Mouse (Mus musculus): ENCODE measurements around the gene Hs6st1. TPM values are rescaled to one million over a fixed set of nuclear protein-coding genes. Genes with fewer than 3 reads are reported as not detected.

Hs6st1 gene
- polyA plus RNA-seq, 2 experiments: 6.8 to 31.0 TPM

- no peaks in the 10 kb centered on the region for H3K9me3 ChIP-seq (ENCODE audit: control insufficient read depth, low read length)
- no peaks in the 10 kb centered on the region for H3K36me3 ChIP-seq (replicated peaks; ENCODE audit: control insufficient read depth, insufficient read depth, low read depth)
- no peaks in the 10 kb centered on the region for H3K27me3 ChIP-seq (ENCODE audit: control insufficient read depth, insufficient read depth, low read length)
- ATAC-seq (ENCODE audit: insufficient read depth) (no peak), DNase-seq (ENCODE audit: low read depth in 3 of 3, low spot score in 3 of 3) (no peak)
- H3K4me2 ChIP-seq (ENCODE audit: low read depth): no peak overlapping the region
- TF ChIP-seq CTCF (IDR thresholded peaks at IDR 0.05; ENCODE audit: low read depth) (no peak), EP300 (IDR thresholded peaks at IDR 0.05; ENCODE audit: low read depth) (no peak)
- H3K4me1 ChIP-seq (replicated peaks; ENCODE audit: control insufficient read depth in 2 of 2, insufficient read depth in 2 of 2, low read length in 1 of 2): peaks cover 17 to 31% of the 10 kb centered on the region in 2 experiments
- no peak overlapping the region for H3K27ac ChIP-seq
- WGBS (ENCODE audit: insufficient replicate concordance): 53% methylated on average over 13 of the region's 13 CpGs
- H3K9ac ChIP-seq (replicated peaks): no peak overlapping the region
- no peak overlapping the region for H3K4me3 ChIP-seq (ENCODE audit: insufficient read depth in 1 of 2, low read depth in 2 of 2, low read length in 2 of 2)
These were observed 7.9 kb upstream of the Hs6st1 start for GRCm38 (mm10) chr1:36059959-36060953.

GRCm38 (mm10) chr1:36061211-36061915, 6.8 kb upstream of the Hs6st1 start:
- ATAC-seq (ENCODE audit: insufficient read depth): no peak
- no peak overlapping the region for H3K9ac ChIP-seq (replicated peaks)
- DNase-seq (ENCODE audit: low read depth in 3 of 3, low spot score in 3 of 3): no peak
- no peaks in the 10 kb centered on the region for H3K36me3 ChIP-seq (replicated peaks; ENCODE audit: control insufficient read depth, insufficient read depth, low read depth)
- no peaks in the 10 kb centered on the region for H3K9me3 ChIP-seq (ENCODE audit: control insufficient read depth, low read length)
- peaks cover 24 to 42% of the 10 kb centered on the region in 2 experiments for H3K4me1 ChIP-seq (replicated peaks; ENCODE audit: control insufficient read depth in 2 of 2, insufficient read depth in 2 of 2, low read length in 1 of 2)
- 70% methylated on average over 11 of the region's 11 CpGs for WGBS (ENCODE audit: insufficient replicate concordance)
- no peak for TF ChIP-seq EP300 (IDR thresholded peaks at IDR 0.05; ENCODE audit: low read depth)
- no peak for TF ChIP-seq CTCF (IDR thresholded peaks at IDR 0.05; ENCODE audit: low read depth)
- no peaks in the 10 kb centered on the region for H3K27me3 ChIP-seq (ENCODE audit: control insufficient read depth, insufficient read depth, low read length)
- H3K4me2 ChIP-seq (ENCODE audit: low read depth): no peak overlapping the region
- H3K27ac ChIP-seq: no peak overlapping the region
- H3K4me3 ChIP-seq (ENCODE audit: insufficient read depth in 1 of 2, low read depth in 2 of 2, low read length in 2 of 2): no peak overlapping the region

DNA sequence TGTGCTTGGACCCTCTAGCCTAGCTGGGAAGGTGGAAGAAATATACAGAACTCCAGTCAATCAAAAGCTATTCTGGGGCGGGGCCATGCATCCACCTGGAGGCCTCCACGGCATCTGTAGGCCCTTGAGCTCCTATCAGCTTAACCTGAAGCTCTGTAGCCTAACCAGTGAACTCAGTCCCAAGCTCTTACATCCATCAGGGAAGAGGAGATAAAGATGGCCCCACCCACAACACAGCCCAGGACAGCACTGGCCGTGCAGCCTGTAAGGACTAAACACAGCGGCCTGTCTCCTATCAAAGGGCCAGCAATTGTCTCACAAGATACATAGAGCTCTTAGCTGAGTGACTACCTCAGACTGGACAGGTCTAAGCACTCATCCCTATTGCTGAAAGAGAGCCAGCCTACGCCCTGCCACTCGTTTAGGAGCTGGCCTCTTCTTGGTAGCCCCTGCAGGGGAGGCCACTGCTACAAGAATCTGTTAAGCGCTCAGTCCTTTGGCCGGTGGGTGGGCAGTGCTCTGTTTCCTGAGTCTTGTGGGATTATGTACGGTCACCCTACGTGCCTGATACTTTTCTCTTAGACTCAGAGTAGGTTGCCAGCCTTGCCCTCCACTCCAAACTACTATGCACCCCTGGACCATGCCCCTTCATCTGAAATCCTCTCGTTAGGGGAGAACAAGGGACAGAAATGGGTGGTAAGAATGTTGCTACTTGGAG, 6.0 kb upstream of the Hs6st1 start:
- ATAC-seq (ENCODE audit: insufficient read depth) (peak; percentile 82), DNase-seq (ENCODE audit: low read depth in 3 of 3, low spot score in 3 of 3) (peak in 1 of 3 experiments; percentile 71)
- H3K27ac ChIP-seq: no peak overlapping the region
- TF ChIP-seq CTCF (IDR thresholded peaks at IDR 0.05; ENCODE audit: low read depth) (no peak), EP300 (IDR thresholded peaks at IDR 0.05; ENCODE audit: low read depth) (peak; percentile 58)
- H3K27me3 ChIP-seq (ENCODE audit: control insufficient read depth, insufficient read depth, low read length): no peaks in the 10 kb centered on the region
- H3K4me3 ChIP-seq (ENCODE audit: insufficient read depth in 1 of 2, low read depth in 2 of 2, low read length in 2 of 2): no peak overlapping the region
- H3K4me1 ChIP-seq (replicated peaks; ENCODE audit: control insufficient read depth in 2 of 2, insufficient read depth in 2 of 2, low read length in 1 of 2): peaks cover 26 to 48% of the 10 kb centered on the region in 2 experiments
- H3K9ac ChIP-seq (replicated peaks): no peak overlapping the region
- H3K9me3 ChIP-seq (ENCODE audit: control insufficient read depth, low read length): no peaks in the 10 kb centered on the region
- no peaks in the 10 kb centered on the region for H3K36me3 ChIP-seq (replicated peaks; ENCODE audit: control insufficient read depth, insufficient read depth, low read depth)
- H3K4me2 ChIP-seq (ENCODE audit: low read depth): peak overlapping the region; percentile 14
- 57% methylated on average over 11 of the region's 11 CpGs for WGBS (ENCODE audit: insufficient replicate concordance)

DNA sequence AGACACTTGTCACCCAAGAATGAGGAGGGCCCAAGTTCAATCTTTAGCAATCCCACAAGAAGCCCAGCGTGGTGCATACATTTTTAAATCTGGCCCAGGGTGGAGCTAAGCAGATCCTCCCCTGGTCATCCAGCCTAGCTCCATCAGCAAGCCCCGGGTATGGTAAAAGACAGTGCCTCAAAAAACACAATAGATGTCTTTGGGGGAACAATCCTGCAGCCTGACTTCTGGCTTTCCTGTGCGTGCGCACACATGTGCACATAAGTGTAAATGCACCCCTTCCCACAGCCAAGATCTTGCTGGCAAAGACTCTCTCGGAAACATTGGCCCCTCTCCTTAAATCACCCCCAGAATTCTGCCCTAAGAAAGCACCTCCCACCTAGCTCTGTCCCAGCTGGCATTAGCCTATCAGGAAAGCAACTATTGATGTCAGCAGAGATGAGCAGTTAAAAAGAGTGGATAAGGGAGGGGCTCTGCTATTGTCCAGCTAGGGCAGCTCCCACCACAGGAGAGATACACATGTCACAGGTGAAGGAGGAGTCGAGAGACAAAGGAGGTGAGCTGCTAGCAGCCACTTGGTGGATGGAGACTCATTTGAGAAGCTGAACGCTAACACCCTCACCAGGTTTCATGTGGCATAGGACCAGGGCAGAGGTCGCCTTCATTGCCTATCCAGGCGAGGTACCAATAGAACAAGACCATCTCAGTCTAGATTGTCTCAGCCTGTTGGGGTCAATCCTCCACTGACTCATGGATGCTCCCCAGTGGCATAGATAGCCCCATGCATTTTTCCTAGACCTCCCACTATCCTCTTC, 5.2 kb upstream of the Hs6st1 start:
- ATAC-seq (ENCODE audit: insufficient read depth) (no peak), DNase-seq (ENCODE audit: low read depth in 3 of 3, low spot score in 3 of 3) (no peak)
- Histone ChIP-seq H3K4me2 (ENCODE audit: low read depth) (no peak overlapping the region), H3K9me3 (ENCODE audit: control insufficient read depth, low read length) (no peaks in the 10 kb centered on the region), H3K27me3 (ENCODE audit: control insufficient read depth, insufficient read depth, low read length) (no peaks in the 10 kb centered on the region), H3K4me1 (replicated peaks; ENCODE audit: control insufficient read depth in 2 of 2, insufficient read depth in 2 of 2, low read length in 1 of 2) (peaks cover 31 to 54% of the 10 kb centered on the region in 2 experiments), H3K4me3 (ENCODE audit: insufficient read depth in 1 of 2, low read depth in 2 of 2, low read length in 2 of 2) (no peak overlapping the region), H3K36me3 (replicated peaks; ENCODE audit: control insufficient read depth, insufficient read depth, low read depth) (no peaks in the 10 kb centered on the region), H3K27ac (no peak overlapping the region), H3K9ac (replicated peaks) (no peak overlapping the region)
- WGBS (ENCODE audit: insufficient replicate concordance): 73% methylated on average over 9 of the region's 9 CpGs
- TF ChIP-seq EP300 (IDR thresholded peaks at IDR 0.05; ENCODE audit: low read depth): no peak
- no peak for TF ChIP-seq CTCF (IDR thresholded peaks at IDR 0.05; ENCODE audit: low read depth)
